Mouse (Mus musculus) olfactory bulb, adult 2 months (tissue): ENCODE results near the gene Pkd1. TPM values are rescaled to one million over a fixed set of nuclear protein-coding genes. Genes with fewer than 3 reads are reported as not detected.

Source experiments
- H3K27ac ChIP-seq: fragments of 200-500 bp; 2 replicates; pipeline ENCODE4 v1.5.1; 2012; ENCODE audit warnings: low read depth, low read length; ENCODE audit not compliant: insufficient read depth
- H3K4me1 ChIP-seq: fragments of 200-500 bp; 2 replicates; pipeline ENCODE4 v1.6.1; 2012; ENCODE audit warnings: low read length; ENCODE audit not compliant: control insufficient read depth, insufficient read depth
- H3K4me3 ChIP-seq: fragments of 200-500 bp; 2 replicates; pipeline ENCODE4 v1.5.1; 2012; ENCODE audit warnings: mild to moderate bottlenecking, low read depth, low read length, moderate library complexity; ENCODE audit not compliant: insufficient read depth
- CTCF ChIP-seq: fragments of 200-500 bp; IDR thresholded peaks from 2 replicates; pipeline ENCODE4 v1.5.1; 2012; ENCODE audit warnings: low read depth, mild to moderate bottlenecking, low read length, moderate library complexity; ENCODE audit not compliant: insufficient read depth
- POLR2A ChIP-seq: fragments of 200-500 bp; IDR thresholded peaks from 2 replicates; pipeline ENCODE4 v1.6.1; 2012; ENCODE audit warnings: mild to moderate bottlenecking, low read depth, low read length, moderate library complexity; ENCODE audit not compliant: insufficient read depth
- WGBS: fragments of 180-500 bp; shearing (Covaris S2); methylation state at CpG from one replicate; pipeline ENCODE4 v1.1.7; 2018; 5-methylcytosine and 5-hydroxymethylcytosine counted together
- polyA plus RNA-seq: library from polyadenylated mRNA; stranded (reverse); fragments of >200 nt; gene quantifications from 2 replicates; pipeline ENCODE4 v1.2.4, GENCODE M21; 2012; ENCODE audit warnings: low replicate concordance; ENCODE audit not compliant: missing spikeins, insufficient read depth, insufficient read length

Pkd1 gene
- polyA plus RNA-seq, 1 experiment, result not detected

DNA sequence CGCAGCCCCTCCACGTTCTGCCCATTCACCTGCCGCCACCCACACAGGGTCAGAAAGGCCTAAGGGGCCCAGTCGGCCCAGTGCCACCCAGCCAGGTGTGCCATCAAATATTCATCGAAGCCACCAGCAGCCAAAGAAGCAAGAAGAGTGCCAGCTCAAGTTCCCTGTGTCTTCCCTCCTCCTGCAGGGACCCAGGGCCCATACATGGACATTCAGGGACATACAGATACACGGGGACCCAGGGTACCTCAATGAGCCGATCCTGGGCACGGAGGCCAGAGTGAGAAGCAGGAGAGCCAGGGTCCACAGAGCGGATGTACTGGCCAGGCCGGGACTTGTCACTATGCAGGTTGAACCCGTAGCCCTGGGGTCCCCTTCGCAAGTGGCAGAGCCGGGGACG lies 92.3 kb downstream of the Pkd1 start:
- WGBS, result 94% methylated on average over 14 of the region's 14 CpGs
- Histone ChIP-seq H3K4me3 (no peak overlapping the region), H3K27ac (no peak overlapping the region), H3K4me1 (peaks cover 69% of the 10 kb centered on the region)
- TF ChIP-seq CTCF (no peak), POLR2A (no peak)

DNA sequence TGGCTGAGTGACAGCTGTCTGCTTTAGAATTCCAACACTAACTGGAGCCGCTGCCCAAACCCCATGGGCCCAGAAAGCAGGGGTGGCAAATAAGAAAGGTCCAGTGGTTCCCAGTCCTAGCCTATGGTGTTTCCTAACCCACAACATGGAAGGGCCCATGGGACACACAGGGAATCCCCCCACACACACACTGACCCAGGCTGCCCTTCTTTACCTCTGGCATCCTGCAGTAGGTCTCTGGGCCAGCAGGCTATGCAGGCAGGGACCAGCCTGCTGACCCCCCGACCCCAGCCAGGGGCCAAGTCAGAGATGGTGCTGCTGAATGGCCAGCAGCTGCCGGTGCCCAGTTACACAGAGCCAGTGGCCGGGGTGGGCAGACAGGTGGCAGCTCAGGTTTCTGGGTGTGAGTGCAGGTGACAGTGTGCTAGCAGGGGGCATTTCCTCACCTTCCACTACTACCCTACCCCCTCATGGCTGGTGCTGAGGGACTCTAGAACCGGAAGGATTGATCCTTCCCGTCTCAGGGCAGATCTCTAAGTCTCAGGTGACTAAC lies 93.2 kb downstream of the Pkd1 start:
- 82% methylated on average over 6 of the region's 6 CpGs for WGBS
- no peak for TF ChIP-seq CTCF
- no peak for TF ChIP-seq POLR2A
- peaks cover 72% of the 10 kb centered on the region for H3K4me1 ChIP-seq
- H3K4me3 ChIP-seq, result no peak overlapping the region
- no peak overlapping the region for H3K27ac ChIP-seq

DNA sequence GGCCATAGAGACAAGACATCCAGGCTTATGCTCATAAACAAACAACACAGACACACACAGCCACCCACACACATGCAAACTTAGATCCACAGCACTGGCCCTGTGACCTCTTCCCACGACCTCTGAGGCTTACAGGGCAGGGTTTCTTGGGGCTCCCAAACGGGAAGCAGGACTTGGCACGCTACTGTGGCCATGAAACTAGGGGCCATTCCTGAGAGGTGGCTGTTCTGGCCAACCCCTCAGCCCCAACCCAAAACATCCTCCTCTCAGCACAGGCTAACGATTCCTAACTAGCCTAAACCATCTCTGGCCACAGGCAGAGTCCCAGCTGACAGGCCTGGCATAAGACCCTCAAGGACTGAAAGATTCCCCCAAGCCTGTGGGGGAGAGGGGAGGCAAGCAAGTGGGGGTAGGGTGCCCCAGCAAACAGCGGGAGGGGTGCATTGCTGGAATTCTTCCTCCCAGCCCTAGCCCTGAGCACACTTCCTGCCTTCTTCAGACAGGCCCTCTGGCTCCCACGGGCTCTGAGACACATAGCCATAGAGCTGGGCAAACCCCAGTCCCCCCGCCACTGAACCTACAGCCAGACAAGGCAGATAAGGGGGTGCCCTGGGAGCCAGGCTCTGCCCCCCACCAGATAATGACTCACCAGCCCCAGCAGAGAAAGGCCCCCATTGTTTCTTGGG lies 94.5 kb downstream of the Pkd1 start:
- TF ChIP-seq POLR2A (no peak), CTCF (no peak)
- 51% methylated on average over 7 of the region's 7 CpGs for WGBS
- H3K4me1 ChIP-seq, result peaks cover 68% of the 10 kb centered on the region
- H3K27ac ChIP-seq, result peak overlapping the region; percentile 95
- no peak overlapping the region; the same call in 1 of the 2 replicates for H3K4me3 ChIP-seq

DNA sequence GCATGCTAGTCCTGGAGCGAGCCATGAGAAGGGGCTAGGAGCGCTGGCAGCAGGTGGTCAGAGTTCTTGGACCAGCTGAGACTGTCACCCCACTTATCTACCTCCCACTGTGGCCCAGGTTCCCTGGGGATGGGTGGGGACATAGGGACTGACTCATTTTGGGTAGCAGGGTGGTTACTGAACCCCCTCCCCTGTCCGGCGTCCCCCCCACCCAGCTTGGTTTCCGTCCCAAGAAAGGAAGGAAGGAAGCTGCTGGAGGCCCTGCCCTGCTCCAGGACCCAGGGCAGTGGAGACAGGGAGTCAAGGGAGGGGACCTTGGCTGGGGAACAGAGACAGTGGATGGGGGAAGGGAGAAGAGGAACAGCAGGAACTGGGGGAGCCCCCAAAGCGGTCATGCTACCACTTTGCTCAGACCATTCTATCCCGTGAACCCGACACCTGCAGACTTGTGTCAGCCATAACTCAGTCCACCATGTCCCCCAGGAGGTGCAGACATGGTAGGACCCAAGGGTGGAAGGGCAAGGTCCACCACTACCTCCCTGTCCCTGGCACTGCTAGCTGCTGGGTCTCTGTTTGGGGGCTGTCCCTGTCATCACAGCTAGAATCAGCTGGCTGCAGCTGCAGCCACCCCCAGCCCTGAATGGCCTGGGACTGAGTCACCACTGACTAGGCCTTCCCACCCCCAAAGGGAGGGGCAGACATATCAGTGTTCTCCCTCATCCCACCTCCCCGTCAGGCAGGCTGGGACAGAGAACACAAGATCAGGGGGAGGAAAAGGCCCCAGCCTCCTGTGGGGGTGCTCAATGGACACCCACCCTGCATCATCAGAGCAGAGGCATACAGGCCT lies 95.5 kb downstream of the Pkd1 start:
- TF ChIP-seq POLR2A, result 0 out of 2 replicates have a peak, but pooled peaks have one; percentile 19
- no peak for TF ChIP-seq CTCF
- peak overlapping the region; percentile 95 for H3K27ac ChIP-seq
- 65% methylated on average over 9 of the region's 9 CpGs for WGBS
- peaks cover 60% of the 10 kb centered on the region for H3K4me1 ChIP-seq
- H3K4me3 ChIP-seq, result peak overlapping the region; percentile 2; the same call in 1 of the 2 replicates

DNA sequence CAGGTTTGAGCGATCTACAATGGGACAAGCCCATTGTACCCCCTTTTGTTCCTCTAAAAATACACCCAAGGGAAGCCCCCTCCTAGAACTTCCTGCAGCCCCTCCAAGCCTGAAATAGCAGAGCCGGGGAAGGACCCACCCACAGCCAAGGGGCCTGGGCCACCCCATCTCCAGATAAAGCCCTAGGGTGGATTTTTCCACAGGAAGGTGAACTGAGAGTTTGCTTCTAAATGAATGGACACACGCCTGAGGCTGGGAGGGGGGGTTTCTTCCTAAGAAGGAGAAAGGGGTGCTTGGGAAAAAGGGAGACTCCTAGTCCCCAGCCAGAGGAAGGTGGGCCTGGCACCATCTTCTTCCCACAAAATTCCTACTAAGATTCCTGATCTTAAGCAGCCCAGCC lies 96.3 kb downstream of the Pkd1 start:
- peak overlapping the region; percentile 95 for H3K27ac ChIP-seq
- 53% methylated on average over 3 of the region's 3 CpGs for WGBS
- H3K4me1 ChIP-seq, result peaks cover 58% of the 10 kb centered on the region
- TF ChIP-seq CTCF, result no peak
- TF ChIP-seq POLR2A, result no peak
- 0 out of 2 replicates have a peak overlapping the region, but pooled peaks have one; percentile 2 for H3K4me3 ChIP-seq

Other genes with a start within 250 kb of the Pkd1 start
- gene Abca17, start 198.8 kb upstream of the Pkd1 start, polyA plus RNA-seq, result not detected in 2 replicates
- gene Abca3, start 197.9 kb upstream of the Pkd1 start, polyA plus RNA-seq, result 91.3 TPM in 1 of 2 replicates, not detected in the other
- not detected in 2 replicates for gene Rnps1, start 135.3 kb upstream of the Pkd1 start, polyA plus RNA-seq
- not detected in 2 replicates for gene Eci1, start 123.2 kb upstream of the Pkd1 start, polyA plus RNA-seq
- gene Dnase1l2, start 106.7 kb upstream of the Pkd1 start, polyA plus RNA-seq, result not detected in 2 replicates
- not detected in 2 replicates for gene E4f1, start 79.5 kb upstream of the Pkd1 start, polyA plus RNA-seq
- gene Pgp, start 79.4 kb upstream of the Pkd1 start, polyA plus RNA-seq, result not detected in 2 replicates
- not detected in 2 replicates for gene Bricd5, start 76.0 kb upstream of the Pkd1 start, polyA plus RNA-seq
- not detected in 2 replicates for gene Mlst8, start 70.8 kb upstream of the Pkd1 start, polyA plus RNA-seq
- not detected in 2 replicates for gene Caskin1, start 61.2 kb upstream of the Pkd1 start, polyA plus RNA-seq
- gene Traf7, start 21.9 kb upstream of the Pkd1 start, polyA plus RNA-seq, result not detected in 2 replicates
- gene Rab26, start 15.6 kb upstream of the Pkd1 start, polyA plus RNA-seq, result not detected in 2 replicates
- gene Tsc2, start 82.8 kb downstream of the Pkd1 start, polyA plus RNA-seq, result 286 TPM in 1 of 2 replicates, not detected in the other
- gene Nthl1, start 82.8 kb downstream of the Pkd1 start, polyA plus RNA-seq, result not detected in 2 replicates
- gene Slc9a3r2, start 100.5 kb downstream of the Pkd1 start, polyA plus RNA-seq, result not detected in 2 replicates
- not detected in 2 replicates for gene Npw, start 108.6 kb downstream of the Pkd1 start, polyA plus RNA-seq
- not detected in 2 replicates for gene Zfp598, start 119.9 kb downstream of the Pkd1 start, polyA plus RNA-seq
- gene Syngr3, start 140.1 kb downstream of the Pkd1 start, polyA plus RNA-seq, result not detected in 2 replicates
- not detected in 2 replicates for gene Gfer, start 146.3 kb downstream of the Pkd1 start, polyA plus RNA-seq
- not detected in 2 replicates for gene Noxo1, start 146.4 kb downstream of the Pkd1 start, polyA plus RNA-seq
- not detected in 2 replicates for gene Tbl3, start 157.8 kb downstream of the Pkd1 start, polyA plus RNA-seq
- not detected in 2 replicates for gene Rnf151, start 168.2 kb downstream of the Pkd1 start, polyA plus RNA-seq
- gene Rps2, start 168.3 kb downstream of the Pkd1 start, polyA plus RNA-seq, result not detected in 2 replicates
- not detected in 2 replicates for gene Ndufb10, start 174.6 kb downstream of the Pkd1 start, polyA plus RNA-seq
- gene Rpl3l, start 178.0 kb downstream of the Pkd1 start, polyA plus RNA-seq, result not detected in 2 replicates
- gene Msrb1, start 186.8 kb downstream of the Pkd1 start, polyA plus RNA-seq, result not detected in 2 replicates
- gene Hs3st6, start 203.2 kb downstream of the Pkd1 start, polyA plus RNA-seq, result not detected in 2 replicates